Mouse (Mus musculus) A20 (cell line): ENCODE measurements around the gene Ddx55.
A peak's percentile ranks its signal among the peaks of the same experiment; 100 is the strongest.

Experiments
- DNase-seq: peaks from one replicate; pipeline ENCODE4 v3.0.0-alpha.2; 2011; ENCODE audit warnings: low read depth, low spot score

The Ddx55 gene

GRCm38 (mm10) chr5:124552558-124553307, at the start of gene Ddx55:
TSS of gene Ddx55 (plus strand) at chr5:124552864.
- DNase-seq: peak; percentile 98

DNA sequence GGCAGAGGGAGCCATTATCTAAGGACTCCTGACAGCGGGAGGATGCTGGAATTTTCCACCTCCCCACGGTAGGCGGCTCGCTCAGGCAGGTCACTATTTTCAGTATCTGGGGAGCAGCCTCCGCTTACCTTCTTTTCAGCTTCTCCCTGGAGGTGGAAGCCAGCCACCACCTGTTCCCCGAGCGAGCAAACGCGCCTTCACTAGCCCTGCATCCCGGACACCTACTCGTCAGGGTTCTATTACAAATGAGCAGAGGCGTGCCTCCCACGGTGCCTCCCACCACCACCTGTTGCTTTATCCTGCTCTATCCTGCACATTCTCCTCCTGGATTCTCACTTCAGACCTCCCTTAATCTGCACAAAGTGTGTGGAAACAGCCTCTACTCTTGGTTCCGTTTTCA, 48.9 kb upstream of the Ddx55 start:
- no peak for DNase-seq

GRCm38 (mm10) chr5:124505235-124505634, 47.4 kb upstream of the Ddx55 start:
- DNase-seq: no peak

GRCm38 (mm10) chr5:124506731-124507359, 45.8 kb upstream of the Ddx55 start:
- no peak for DNase-seq

DNA sequence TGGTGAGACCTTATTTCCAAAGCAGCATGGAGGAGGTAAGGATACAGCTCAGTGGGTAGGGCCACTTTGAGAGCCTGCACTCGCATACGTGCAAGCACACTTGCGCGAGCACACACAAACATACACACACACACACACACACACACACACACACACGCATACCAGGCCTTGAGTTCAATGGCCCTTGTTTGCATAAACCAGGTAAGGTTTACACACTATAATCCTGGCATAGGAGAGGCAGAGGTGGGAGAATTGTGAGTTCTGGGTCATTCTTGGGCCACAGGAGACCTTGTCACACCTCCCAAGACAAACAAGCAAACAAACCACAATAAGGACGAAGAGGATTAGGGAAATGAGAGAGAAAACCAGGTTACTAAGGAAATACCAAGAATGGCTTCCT, 43.5 kb upstream of the Ddx55 start:
- DNase-seq: peak; percentile 23

DNA sequence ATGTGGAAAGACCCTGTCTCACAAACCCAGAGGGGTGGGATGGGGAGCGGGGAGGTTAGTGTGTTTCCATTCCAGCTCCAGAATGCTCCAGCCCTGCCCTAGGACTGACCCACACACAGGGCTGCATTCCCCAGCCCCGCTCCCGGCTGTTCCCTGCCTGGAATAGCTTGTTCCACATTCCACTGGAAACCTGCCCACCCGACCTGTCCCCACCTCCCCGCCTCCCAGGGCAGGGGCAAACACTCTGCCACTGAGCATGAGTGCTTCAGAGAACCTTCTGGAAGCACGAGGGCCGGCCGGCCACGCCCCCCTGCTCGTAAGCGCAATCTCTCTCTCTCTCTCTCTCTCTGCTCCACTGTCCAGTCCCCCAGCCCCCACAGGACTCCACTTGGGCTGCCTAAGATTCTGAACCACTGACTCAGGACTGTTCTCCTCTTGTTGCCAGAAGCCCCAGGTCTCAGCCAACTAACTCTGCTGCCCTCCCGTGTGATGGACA, 42.9 kb upstream of the Ddx55 start:
- DNase-seq: no peak

DNA sequence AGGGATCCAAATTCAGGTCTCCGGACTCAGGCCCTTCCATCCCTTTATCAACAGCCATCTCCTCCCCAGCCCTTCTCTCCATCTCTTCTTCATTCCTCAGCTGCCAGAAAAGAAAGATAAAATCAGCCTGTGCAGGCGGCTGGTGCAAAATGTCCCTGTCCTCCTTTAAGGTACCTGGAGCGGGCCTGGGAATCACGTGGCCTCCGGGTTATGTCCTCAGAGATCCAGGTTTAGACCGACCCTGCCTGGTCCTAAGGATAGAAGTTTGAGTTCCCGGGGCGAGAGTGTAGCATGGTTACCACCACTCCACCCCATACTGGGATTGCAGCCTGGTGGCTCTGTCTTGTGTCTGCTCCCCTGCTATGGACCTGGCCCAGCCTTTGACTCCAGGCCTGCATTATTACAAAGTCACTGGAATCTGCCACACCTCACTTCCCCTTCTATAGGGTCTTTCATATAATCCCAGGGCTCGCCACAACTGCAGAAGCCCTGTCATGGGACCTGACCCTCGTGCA, 42.1 kb upstream of the Ddx55 start:
- no peak for DNase-seq

DNA sequence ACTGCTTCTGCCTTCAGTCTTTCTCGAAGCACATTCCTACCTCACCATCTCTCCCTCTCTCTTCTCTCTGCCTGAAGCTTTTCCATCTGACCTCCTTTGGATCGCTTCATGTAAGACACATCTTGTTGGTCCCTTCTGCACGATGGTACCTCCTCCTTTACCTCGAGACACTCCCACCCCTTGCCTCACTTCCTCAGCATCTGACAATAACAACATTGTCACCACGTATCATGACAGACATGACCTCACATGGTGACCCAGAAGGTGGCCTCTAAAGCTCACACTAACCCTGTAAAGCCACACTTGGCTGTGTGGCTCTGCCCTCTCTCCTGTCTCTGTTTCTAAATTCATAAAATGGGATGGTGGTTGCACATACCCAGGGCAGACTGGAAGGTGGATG, 36.9 kb upstream of the Ddx55 start:
- DNase-seq: no peak

DNA sequence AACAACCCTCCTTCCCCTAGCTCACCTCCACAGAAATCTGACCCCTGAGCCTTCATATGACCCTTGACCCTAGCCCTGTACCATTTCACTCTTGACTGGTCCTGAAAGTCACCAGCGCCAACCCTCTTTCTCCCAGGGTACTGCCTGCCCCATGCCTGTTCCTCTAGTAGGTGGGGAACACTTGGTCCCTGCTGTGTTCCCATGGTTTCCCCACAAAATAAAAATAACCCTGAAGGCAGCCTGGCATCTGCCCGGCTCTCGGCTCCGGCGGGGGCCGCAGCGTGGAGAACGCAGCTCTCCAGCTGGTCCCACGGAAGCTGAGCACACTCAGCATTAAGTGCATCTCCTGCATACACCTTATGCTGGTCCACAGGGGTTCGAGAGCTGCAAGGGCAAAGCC, 34.0 kb upstream of the Ddx55 start:
- DNase-seq: no peak

DNA sequence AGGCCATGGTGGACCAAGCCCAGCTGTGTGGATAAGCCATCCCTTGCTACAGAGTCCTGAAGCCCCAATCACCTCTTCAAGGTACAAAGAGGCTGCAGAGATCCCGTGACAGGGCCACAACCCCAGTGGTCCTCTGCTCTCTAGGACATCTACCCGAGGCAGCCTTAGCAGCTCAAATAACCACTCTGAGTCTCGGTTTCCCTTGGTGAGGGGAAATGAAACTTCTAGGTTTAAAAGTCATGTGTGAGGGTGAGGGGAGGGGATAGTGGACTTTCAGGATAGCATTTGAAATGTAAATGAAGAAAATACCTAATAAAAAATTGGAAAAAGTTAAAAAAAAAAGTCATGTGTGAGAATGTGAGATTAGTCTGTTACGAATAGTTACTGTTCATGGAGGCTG, 31.1 kb upstream of the Ddx55 start:
- peak; percentile 64 for DNase-seq

GRCm38 (mm10) chr5:124523032-124523431, 29.6 kb upstream of the Ddx55 start:
- DNase-seq: peak; percentile 55

GRCm38 (mm10) chr5:124524943-124525342, 27.7 kb upstream of the Ddx55 start:
- no peak for DNase-seq

DNA sequence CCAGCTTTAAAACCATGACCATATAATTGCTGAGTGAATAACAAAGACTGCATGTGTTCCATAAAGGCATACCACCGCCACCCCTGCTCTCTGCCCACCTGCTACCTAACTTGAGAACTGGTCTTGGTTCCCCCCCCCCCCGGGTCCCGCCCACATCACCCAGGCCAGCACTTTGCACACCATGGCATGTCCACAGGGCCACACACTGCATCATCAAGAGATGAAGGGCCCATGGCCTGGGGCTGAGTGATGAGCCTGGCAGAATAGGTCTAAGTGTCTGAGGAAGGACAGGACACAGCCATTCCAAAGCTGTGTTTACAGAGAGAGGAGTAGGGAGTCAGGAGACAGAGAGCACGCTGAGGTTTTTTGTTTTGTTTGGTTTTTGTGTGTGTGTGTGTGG, 24.3 kb upstream of the Ddx55 start:
- DNase-seq: no peak

DNA sequence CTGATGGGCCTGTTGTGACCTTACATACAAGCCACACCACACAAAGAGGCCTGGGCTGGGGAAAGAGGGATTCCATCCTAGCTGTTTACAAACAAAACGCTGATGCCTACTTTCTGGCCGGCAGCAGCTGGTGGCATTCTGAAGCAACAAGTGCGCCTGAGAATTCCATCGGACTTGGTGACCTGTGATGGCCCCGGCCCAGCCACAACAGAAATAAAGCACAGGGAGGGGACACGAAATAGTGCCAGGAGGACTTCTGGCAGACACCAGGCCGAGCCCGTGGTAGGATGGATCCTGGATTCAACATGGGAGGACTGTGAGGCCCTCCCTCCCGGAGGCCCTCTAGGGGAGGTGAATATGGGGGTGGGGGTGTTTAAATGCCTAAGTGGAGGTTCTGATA, 23.9 kb upstream of the Ddx55 start:
- DNase-seq: no peak

DNA sequence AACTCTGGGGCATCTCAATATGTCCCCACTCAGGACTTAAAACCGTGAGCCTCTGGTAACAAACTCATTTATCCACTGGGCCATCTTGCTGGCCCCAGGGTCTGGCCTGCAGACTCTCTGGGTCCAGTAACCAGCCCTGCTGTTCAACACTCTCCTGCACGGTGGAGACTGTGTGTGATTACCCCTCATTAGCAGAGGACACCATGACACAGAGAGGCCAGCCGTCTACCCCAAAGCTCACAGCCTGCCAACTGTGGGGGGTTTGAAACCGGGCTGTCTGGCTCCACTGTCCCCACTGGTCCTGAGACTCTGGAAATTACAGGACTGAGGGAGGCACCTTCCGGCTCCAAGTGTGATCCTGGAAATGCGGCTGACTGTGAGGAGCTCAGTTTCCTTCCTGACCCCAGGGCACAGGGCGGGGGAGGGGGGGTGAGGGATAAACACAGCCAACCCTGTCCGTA, 23.4 kb upstream of the Ddx55 start:
- DNase-seq: no peak

- DNase-seq: no peak
These were observed 23.0 kb upstream of the Ddx55 start for GRCm38 (mm10) chr5:124529697-124530096.

GRCm38 (mm10) chr5:124530655-124531582, 21.7 kb upstream of the Ddx55 start, which contains the start of gene Rilpl1:
TSS of gene Rilpl1 (minus strand) at chr5:124531391.
- DNase-seq: no peak

- DNase-seq: no peak
These were observed 21.1 kb upstream of the Ddx55 start for GRCm38 (mm10) chr5:124531583-124531930.

- DNase-seq: no peak
These were observed 20.2 kb upstream of the Ddx55 start for GRCm38 (mm10) chr5:124532451-124532850.

GRCm38 (mm10) chr5:124535016-124535415, 17.6 kb upstream of the Ddx55 start:
- DNase-seq: no peak

DNA sequence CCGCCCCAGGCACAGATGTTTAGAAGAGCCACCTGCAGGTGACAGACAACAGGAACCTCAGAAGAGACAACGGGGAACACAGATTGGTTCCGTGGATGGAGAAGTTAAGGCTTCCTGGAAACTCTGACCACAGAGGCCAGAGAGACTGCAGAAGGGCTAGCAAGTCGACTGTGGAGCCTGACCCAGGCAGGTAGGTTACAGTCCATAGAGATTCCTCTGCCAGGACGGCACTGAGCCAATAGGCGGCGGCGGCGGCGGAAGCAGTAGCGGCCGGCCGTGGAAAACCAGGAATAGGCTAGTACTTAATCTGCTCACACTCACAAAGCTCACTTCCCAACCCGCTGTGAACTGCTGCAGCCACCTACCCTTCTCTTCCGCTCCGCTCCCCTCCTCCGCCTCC, 15.9 kb upstream of the Ddx55 start:
- DNase-seq: no peak
